Mouse (Mus musculus) CH12.LX (cell line): ENCODE measurements at regions not wholly inside any gene's neighbourhood (a gene's known extent, or its start where the extent isn't known, plus 50 kb on each side); places are given as distances from the start of the nearest gene placed in this dataset.

Experiments
- DNase-seq: peaks from one replicate; pipeline ENCODE4 v3.0.0-alpha.2; 2013; ENCODE audit errors: extremely low read depth
- H3K27ac ChIP-seq: 2 replicates; pipeline ENCODE4 v1.5.1; 2012; ENCODE audit warnings: low read depth, mild to moderate bottlenecking, control low read depth, moderate library complexity; ENCODE audit not compliant: insufficient read depth
- H3K27me3 ChIP-seq: replicated peaks from 2 replicates; pipeline ENCODE3; 2012; ENCODE audit warnings: inconsistent platforms
- H3K36me3 ChIP-seq, 2 experiments: replicated peaks in 1 of 2; 2 replicates each; pipeline versions ENCODE3 to v1.6.1; 2012; ENCODE audit warnings: inconsistent platforms in 1 of 2, low read length in 1 of 2, mild to moderate bottlenecking in 1 of 2, mixed read lengths in 1 of 2, moderate library complexity in 1 of 2; ENCODE audit not compliant: control insufficient read depth in 1 of 2, insufficient read depth in 1 of 2
- H3K4me1 ChIP-seq, 2 experiments: 2 replicates each; pipeline ENCODE4 v1.6.1; 2012; ENCODE audit warnings: inconsistent platforms in 1 of 2, moderate library complexity in 1 of 2; ENCODE audit not compliant: insufficient read depth in 2 of 2, control insufficient read depth in 1 of 2
- H3K4me2 ChIP-seq: 2 replicates; pipeline ENCODE4 v1.6.1; 2012; ENCODE audit warnings: low read depth, mild to moderate bottlenecking, control low read depth; ENCODE audit not compliant: poor library complexity, insufficient read depth, severe bottlenecking
- H3K4me3 ChIP-seq, 3 experiments: fragments of 150-350 bp in 1 of 3; sonication (generic) in 1 of 3; replicated peaks in 1 of 3; 2 replicates each; pipeline versions ENCODE3 to v1.5.1; 2011 to 2012; ENCODE audit warnings: low read depth in 2 of 3, low read length in 2 of 3, mild to moderate bottlenecking in 2 of 3, moderate library complexity in 2 of 3, control low read depth in 1 of 3, improper control_type of control experiment in 1 of 3, inconsistent platforms in 1 of 3, mixed read lengths in 1 of 3; ENCODE audit not compliant: poor library complexity in 1 of 3
- H3K79me2 ChIP-seq: replicated peaks from 2 replicates; pipeline ENCODE4 v1.6.1; 2012; ENCODE audit warnings: mild to moderate bottlenecking, moderate library complexity; ENCODE audit not compliant: control insufficient read depth, poor library complexity, insufficient read depth, severe bottlenecking; ENCODE audit errors: extremely low read depth
- H3K9ac ChIP-seq: 2 replicates; pipeline ENCODE4 v1.6.1; 2012; ENCODE audit warnings: low read depth, mild to moderate bottlenecking, control low read depth, moderate library complexity; ENCODE audit not compliant: insufficient read depth
- H3K9me3 ChIP-seq: replicated peaks from 2 replicates; pipeline ENCODE3; 2012; ENCODE audit warnings: low read length, inconsistent platforms, mixed read lengths
- CHD1 ChIP-seq: IDR thresholded peaks from 2 replicates; pipeline ENCODE4 v1.6.1; 2012; ENCODE audit warnings: low read depth, low read length, improper control_type of control experiment, inconsistent platforms
- CHD2 ChIP-seq: IDR thresholded peaks from 2 replicates; pipeline ENCODE4 v1.6.1; 2011; ENCODE audit warnings: low read length, improper control_type of control experiment
- CTCF ChIP-seq, 2 experiments: IDR thresholded peaks in 1 of 2; conservative IDR thresholded peaks in 1 of 2; 2 replicates each; pipeline ENCODE4 v1.5.1; 2011 to 2012; ENCODE audit warnings: low read depth in 2 of 2, low read length in 2 of 2, improper control_type of control experiment in 1 of 2, inconsistent platforms in 1 of 2, mild to moderate bottlenecking in 1 of 2, moderate library complexity in 1 of 2
- E2F4 ChIP-seq: IDR thresholded peaks from 2 replicates; pipeline ENCODE4 v1.6.1; 2011; ENCODE audit warnings: low read depth, low read length, improper control_type of control experiment; ENCODE audit not compliant: insufficient replicate concordance
- ELF1 ChIP-seq: IDR thresholded peaks from 2 replicates; pipeline ENCODE4 v1.6.1; 2014; ENCODE audit warnings: low read depth, mild to moderate bottlenecking, inconsistent platforms, low read length, improper control_type of control experiment
- ETS1 ChIP-seq: conservative IDR thresholded peaks from 2 replicates; pipeline ENCODE4 v1.6.1; 2012; ENCODE audit warnings: low read depth, mild to moderate bottlenecking, inconsistent platforms, low read length, improper control_type of control experiment, moderate library complexity
- GABPA ChIP-seq: IDR thresholded peaks from 2 replicates; pipeline ENCODE4 v1.6.1; 2012; ENCODE audit warnings: low read depth, low read length, improper control_type of control experiment, inconsistent platforms; ENCODE audit not compliant: insufficient replicate concordance
- HCFC1 ChIP-seq: IDR thresholded peaks from 2 replicates; pipeline ENCODE4 v1.6.1; 2012; ENCODE audit warnings: low read depth, mild to moderate bottlenecking, inconsistent platforms, low read length, improper control_type of control experiment
- JUN ChIP-seq: IDR thresholded peaks from 2 replicates; pipeline ENCODE4 v1.6.1; 2011; ENCODE audit warnings: low read depth, mild to moderate bottlenecking, low read length, improper control_type of control experiment, moderate library complexity; ENCODE audit not compliant: insufficient read depth
- MAFK ChIP-seq: IDR thresholded peaks from 2 replicates; pipeline ENCODE4 v1.6.1; 2011; ENCODE audit warnings: low read length, improper control_type of control experiment; ENCODE audit not compliant: insufficient replicate concordance
- MEF2A ChIP-seq: IDR thresholded peaks from 2 replicates; pipeline ENCODE4 v1.6.1; 2014; ENCODE audit warnings: low read depth, mild to moderate bottlenecking, inconsistent platforms, low read length, improper control_type of control experiment, borderline replicate concordance
- MXI1 ChIP-seq: IDR thresholded peaks from 2 replicates; pipeline ENCODE4 v1.6.1; 2011; ENCODE audit warnings: mild to moderate bottlenecking, low read depth, low read length, improper control_type of control experiment
- NRF1 ChIP-seq: IDR thresholded peaks from 2 replicates; pipeline ENCODE4 v1.6.1; 2014; ENCODE audit warnings: low read depth, mild to moderate bottlenecking, inconsistent platforms, low read length, improper control_type of control experiment, moderate library complexity
- PAX5 ChIP-seq: IDR thresholded peaks from 2 replicates; pipeline ENCODE4 v1.6.1; 2012; ENCODE audit warnings: low read length, inconsistent platforms, mixed read lengths
- POLR2A ChIP-seq: IDR thresholded peaks from 2 replicates; pipeline ENCODE4 v1.6.1; 2011; ENCODE audit warnings: low read depth, mild to moderate bottlenecking, improper control_type of control experiment, low read length
- POLR2AphosphoS2 ChIP-seq: IDR thresholded peaks from 2 replicates; pipeline ENCODE4 v1.6.1; 2011; ENCODE audit warnings: low read depth, low read length, improper control_type of control experiment
- RAD21 ChIP-seq: IDR thresholded peaks from 2 replicates; pipeline ENCODE4 v1.6.1; 2011; ENCODE audit warnings: low read depth, mild to moderate bottlenecking, low read length, improper control_type of control experiment, moderate library complexity
- SIN3A ChIP-seq: IDR thresholded peaks from 2 replicates; pipeline ENCODE4 v1.6.1; 2012; ENCODE audit warnings: low read length, improper control_type of control experiment, inconsistent platforms
- SMC3 ChIP-seq: IDR thresholded peaks from 2 replicates; pipeline ENCODE4 v1.6.1; 2011; ENCODE audit warnings: low read depth, low read length, improper control_type of control experiment
- TCF12 ChIP-seq: IDR thresholded peaks from 2 replicates; pipeline ENCODE4 v1.6.1; 2014; ENCODE audit warnings: low read depth, mild to moderate bottlenecking, inconsistent platforms, low read length, improper control_type of control experiment
- USF2 ChIP-seq: conservative IDR thresholded peaks from 2 replicates; pipeline ENCODE4 v1.6.1; 2011; ENCODE audit warnings: low read depth, low read length, improper control_type of control experiment
- ZC3H11A ChIP-seq: IDR thresholded peaks from 2 replicates; pipeline ENCODE4 v1.6.1; 2012; ENCODE audit warnings: low read depth, mild to moderate bottlenecking, inconsistent platforms, low read length, improper control_type of control experiment
- ZNF384 ChIP-seq: IDR thresholded peaks from 2 replicates; pipeline ENCODE4 v1.6.1; 2012; ENCODE audit warnings: low read depth, low read length, improper control_type of control experiment, inconsistent platforms
- dilution Hi-C: fragments of 300-500 bp; cut with MboI; formaldehyde crosslinking; loops from 2 replicates; pipeline ENCODE4 v1.14.3; 2020; ENCODE audit warnings: low sequenced_read_pairs; ENCODE audit not compliant: extremely low pct_unique_long_range_greater_than_20kb, extremely low pct_ligation_motif_present
- in situ Hi-C: fragments of 300-500 bp; cut with MboI; formaldehyde crosslinking; loops from 3 replicates; pipeline ENCODE4 v1.14.3; 2019; ENCODE audit warnings: low sequenced_read_pairs, low pct_ligation_motif_present, low pct_unique_long_range_greater_than_20kb, mixed read lengths

DNA sequence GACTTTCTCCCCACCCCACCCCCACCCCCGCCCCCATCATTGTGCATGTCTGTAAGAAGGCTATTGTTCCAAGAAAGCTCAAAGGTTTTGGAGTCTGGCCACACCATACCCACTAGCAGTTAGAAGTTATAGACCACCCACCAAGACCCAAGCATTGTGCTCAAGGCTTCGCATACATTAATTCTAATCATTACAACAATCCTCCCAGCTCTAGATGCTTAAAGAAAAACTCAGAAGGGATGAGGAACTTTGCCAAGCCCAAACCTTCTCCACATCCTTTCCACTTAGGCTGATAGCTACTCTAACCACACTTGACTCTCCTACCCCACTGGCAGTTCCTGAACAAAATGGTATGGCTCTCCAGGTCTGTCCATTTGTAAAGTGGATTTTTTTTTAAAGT, 86.4 kb upstream of the Sesn3 start:
- Histone ChIP-seq H3K36me3 (no peaks in the 10 kb centered on the region), H3K4me1 (peaks cover 4 to 17% of the 10 kb centered on the region in 2 experiments; a peak in 2 of 4 replicates), H3K9me3 (no peaks in the 10 kb centered on the region), H3K9ac (no peak overlapping the region), H3K27ac (no peak overlapping the region), H3K4me3 (no peak overlapping the region), H3K4me2 (no peak overlapping the region), H3K79me2 (no peaks in the 10 kb centered on the region), H3K27me3 (no peaks in the 10 kb centered on the region)
- no peak for DNase-seq
- dilution Hi-C loops (no loop called here), in situ Hi-C loops (loop anchor here (10.0 kb wide), 1 partner anchor 86 kb away; the partner anchor contains the start of gene Sesn3)
- TF ChIP-seq CHD1, result no peak
- TF ChIP-seq MXI1, result no peak
- TF ChIP-seq NRF1, result no peak
- no peak for TF ChIP-seq PAX5
- TF ChIP-seq MAFK, result no peak
- TF ChIP-seq HCFC1, result no peak
- no peak for TF ChIP-seq CHD2
- no peak for TF ChIP-seq E2F4
- TF ChIP-seq SMC3, result no peak

DNA sequence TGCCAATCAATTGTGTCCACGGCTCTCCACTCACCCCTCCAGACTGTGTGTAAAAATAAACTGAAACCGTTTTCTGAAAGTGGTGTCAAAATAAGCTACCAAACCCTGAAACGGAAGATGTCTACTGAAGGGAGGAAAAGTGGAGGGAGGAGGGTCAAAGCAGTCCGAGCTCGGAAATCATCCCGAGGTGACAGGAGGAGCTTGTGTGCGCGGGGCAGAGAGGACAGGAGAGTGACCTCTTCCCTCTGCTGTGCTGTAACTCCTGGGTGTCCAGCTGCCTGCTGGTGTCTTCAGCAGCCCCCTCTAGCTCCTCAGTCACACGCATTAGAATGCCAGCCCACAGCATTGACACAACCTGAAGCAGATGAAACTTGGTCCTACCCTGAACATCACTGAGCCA, 84.2 kb upstream of the Sesn3 start:
- Histone ChIP-seq H3K4me1 (peaks cover 4 to 17% of the 10 kb centered on the region in 2 experiments; a peak in 2 of 4 replicates), H3K9ac (no peak overlapping the region), H3K4me2 (no peak overlapping the region), H3K27me3 (no peaks in the 10 kb centered on the region), H3K36me3 (no peaks in the 10 kb centered on the region), H3K79me2 (no peaks in the 10 kb centered on the region), H3K27ac (no peak overlapping the region), H3K9me3 (no peaks in the 10 kb centered on the region), H3K4me3 (no peak overlapping the region)
- no peak for DNase-seq
- TF ChIP-seq GABPA (no peak), ZNF384 (no peak), POLR2A (no peak), CTCF (conservative IDR thresholded peaks at IDR 0.05 in 1 of 2, IDR thresholded peaks at IDR 0.05 in 1 of 2; ENCODE audit: low read depth in 2 of 2, low read length in 2 of 2) (no peak), CHD1 (no peak), CHD2 (no peak), ETS1 (no peak), POLR2AphosphoS2 (no peak)
- in situ Hi-C loops, result no loop called here
- dilution Hi-C loops, result no loop called here

DNA sequence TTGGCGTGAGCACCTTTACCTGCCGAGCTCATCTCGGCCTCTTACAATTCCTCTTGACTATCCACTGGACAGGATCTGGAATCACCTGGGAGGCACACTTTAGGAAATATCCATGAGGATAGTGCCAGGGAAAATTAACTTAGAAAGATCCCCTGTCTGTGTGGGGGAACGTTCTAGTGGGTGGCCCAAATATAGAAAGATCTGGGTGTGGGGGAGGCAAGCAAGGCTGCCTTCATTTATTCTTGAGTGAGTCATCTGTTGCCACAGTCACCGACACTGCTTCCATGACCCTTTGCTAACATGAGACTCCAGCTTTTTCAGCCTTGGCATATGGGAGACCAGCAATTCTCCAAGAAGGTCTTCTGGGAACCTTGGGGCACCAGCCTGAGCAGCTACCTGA, 80.1 kb upstream of the Sesn3 start:
- dilution Hi-C loops, result no loop called here
- H3K27ac ChIP-seq, result no peak overlapping the region
- H3K79me2 ChIP-seq, result no peaks in the 10 kb centered on the region
- no peak for DNase-seq
- no peak overlapping the region for H3K4me3 ChIP-seq
- peaks cover 3 to 11% of the 10 kb centered on the region in 2 experiments; a peak in 3 of 4 replicates for H3K4me1 ChIP-seq
- H3K36me3 ChIP-seq, result no peaks in the 10 kb centered on the region
- H3K27me3 ChIP-seq, result no peaks in the 10 kb centered on the region
- no peak overlapping the region for H3K4me2 ChIP-seq
- H3K9me3 ChIP-seq, result no peaks in the 10 kb centered on the region
- no peak overlapping the region for H3K9ac ChIP-seq
- TF ChIP-seq USF2, result no peak
- TF ChIP-seq RAD21, result no peak
- no peak for TF ChIP-seq TCF12
- TF ChIP-seq JUN, result no peak
- TF ChIP-seq ZNF384, result no peak
- TF ChIP-seq ELF1, result no peak
- TF ChIP-seq NRF1, result no peak
- no peak for TF ChIP-seq MEF2A
- no peak for TF ChIP-seq SIN3A
- no peak for TF ChIP-seq POLR2AphosphoS2
- TF ChIP-seq HCFC1, result no peak
- TF ChIP-seq ZC3H11A, result no peak
- no peak for TF ChIP-seq CHD1
- in situ Hi-C loops, result no loop called here
